Mouse (Mus musculus) hematopoietic stem cell, adult 5-6 weeks (primary cell): ENCODE measurements around the gene Arl16. TPM values are rescaled to one million over a fixed set of nuclear protein-coding genes. Genes with fewer than 3 reads are reported as not detected.

ENCODE experiments used
- ATAC-seq, 2 experiments: fragments of 125-278 bp in 1 of 2; replicated peaks in 1 of 2; 2 replicates each; pipeline ENCODE4 v1.8.0; 2016 to 2017; ENCODE audit warnings: inconsistent platforms in 2 of 2, mild to moderate bottlenecking in 2 of 2, moderate number of reproducible peaks in 2 of 2, low read depth in 1 of 2, moderate TSS enrichment in 1 of 2; ENCODE audit not compliant: low FRiP score in 2 of 2, poor library complexity in 2 of 2, severe bottlenecking in 2 of 2, insufficient read depth in 1 of 2, low TSS enrichment in 1 of 2
- total RNA-seq: library from RNA; stranded (forward); fragments of 172-1452, 232-1000 nt; gene quantifications from 2 replicates; pipeline ENCODE4 v1.2.3, GENCODE M21; 2017

The Arl16 gene
- total RNA-seq, 1 experiment from 2014 or later: 12.8 TPM

DNA sequence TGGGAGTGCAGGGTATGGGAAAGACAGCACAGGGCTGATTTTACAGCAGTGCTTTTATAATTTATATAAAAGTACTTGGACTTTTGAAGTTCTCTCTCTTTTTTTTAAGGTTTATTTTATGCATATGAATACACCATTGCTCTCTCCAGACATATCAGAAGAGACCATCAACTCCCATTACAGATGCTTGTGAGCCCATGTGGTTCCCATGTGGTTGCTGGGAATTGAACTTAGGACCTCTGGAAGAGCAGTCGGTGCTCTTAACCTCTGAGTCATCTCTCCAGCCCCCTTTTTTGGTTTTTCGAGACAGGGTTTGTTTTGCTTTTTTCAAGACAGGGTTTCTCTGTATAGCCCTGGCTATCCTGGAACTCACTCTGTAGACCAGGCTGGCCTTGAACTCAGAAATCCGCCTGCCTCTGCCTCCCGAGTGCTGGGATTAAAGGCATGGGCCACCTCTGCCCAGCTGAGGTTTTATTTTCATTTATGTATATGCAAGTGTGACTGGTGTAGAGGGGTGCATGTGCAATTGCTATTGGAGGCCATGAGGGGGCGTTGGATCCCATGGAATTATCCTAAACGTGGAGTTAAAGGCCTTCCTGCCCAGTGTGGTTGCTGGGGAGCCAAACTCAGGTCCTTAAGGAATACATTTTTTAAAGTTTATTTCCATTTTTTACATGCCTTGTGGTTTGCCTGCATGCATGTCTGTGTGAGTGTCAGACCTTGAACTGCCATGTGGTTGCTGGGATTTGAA is 8.4 kb downstream of the Arl16 start:
- ATAC-seq: no peak

DNA sequence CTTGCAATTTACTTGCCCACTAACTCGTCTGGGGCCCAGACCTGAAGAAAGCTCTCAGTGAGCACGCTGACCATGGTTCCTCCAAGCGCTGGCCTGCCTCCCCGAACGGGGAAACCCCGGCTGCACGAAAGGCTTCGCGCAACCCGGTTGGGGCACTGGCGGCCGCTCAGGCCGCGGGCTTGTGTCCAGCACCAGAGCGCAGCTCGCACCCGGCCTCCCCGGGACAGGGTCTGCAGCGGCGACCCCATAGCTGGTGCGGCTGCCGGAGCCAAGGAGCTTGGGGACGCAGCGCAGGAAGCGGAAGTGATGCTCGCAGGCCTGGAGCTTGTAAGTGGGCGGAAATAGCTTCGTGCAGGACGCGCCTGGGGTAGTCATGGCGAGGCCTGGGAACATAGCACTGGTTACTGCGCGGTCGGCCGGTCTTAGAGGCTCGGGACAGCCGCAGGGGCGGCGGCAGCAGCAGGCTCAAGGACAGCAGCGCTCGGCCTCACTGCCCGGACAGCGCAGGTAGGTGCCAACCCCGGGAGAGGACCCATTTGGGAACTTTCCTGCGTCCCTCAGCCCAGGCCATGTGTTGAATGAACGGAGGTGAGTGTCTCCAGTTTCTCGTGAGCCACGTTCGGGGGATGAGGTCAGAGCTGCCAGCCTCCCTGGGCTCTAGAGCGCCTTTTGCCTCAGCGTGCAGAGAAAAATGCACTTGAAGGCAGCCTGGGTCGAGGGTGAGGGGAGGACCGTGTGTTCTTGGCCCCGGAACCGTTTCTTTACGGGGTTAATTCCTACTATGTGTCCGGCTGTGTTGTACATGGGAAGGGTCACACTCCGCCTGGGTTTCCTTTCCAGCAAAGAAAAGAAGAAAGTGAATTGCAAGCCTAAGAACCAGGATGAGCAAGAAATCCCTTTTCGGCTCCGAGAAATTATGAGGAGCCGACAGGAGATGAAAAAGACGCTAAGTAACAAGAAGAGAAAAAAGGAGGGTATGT is 9.3 kb downstream of the Arl16 start, which contains the start of the genes Oxld1 and Ccdc137:
Oxld1 (minus strand) TSS at position 297 of the 980 bp plus-strand sequence.
Ccdc137 (plus strand) TSS at position 344 of the 980 bp plus-strand sequence.
- ATAC-seq: peak; percentile 91 to 93

DNA sequence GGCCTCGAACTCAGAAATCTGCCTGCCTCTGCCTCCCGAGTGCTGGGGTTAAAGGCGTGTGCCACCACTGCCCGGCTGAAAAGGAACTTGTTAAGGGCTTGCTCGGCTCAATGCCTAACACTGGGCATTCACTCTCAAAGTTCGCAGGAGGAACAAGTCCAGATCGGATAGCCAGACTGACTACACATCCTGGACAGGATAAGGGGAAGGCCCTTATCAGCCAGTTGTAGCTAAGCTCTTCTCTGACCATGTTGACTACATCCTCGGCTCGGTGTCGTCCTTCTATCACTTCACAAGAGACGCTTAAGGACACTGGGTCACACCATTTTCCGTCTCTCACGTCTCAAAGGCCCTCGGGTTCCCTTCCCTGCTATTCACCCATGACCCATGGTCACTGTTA is 10.0 kb downstream of the Arl16 start:
- 0 out of 4 replicates have a peak, but pooled peaks of 1 of the 2 experiments have one; percentile 16 for ATAC-seq

DNA sequence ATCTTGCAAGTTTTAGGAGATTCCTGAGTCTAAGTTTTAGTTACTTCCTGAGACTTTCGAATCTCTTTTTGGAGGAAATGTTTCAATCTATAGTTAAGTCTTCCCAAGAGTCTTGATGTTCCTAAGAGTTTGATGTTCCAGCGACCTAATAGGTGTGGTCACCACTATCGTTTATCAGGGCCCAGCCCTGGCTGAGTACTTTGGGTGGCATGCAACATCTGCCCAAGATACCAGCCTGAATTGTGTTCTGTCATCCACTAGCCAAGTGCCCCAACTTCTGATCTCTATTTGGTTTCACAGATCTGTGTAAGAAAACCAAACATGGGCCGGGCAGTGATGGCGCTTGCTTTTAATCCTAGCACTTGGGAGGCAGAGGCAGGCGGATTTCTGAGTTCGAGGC is 12.0 kb downstream of the Arl16 start:
- no peak for ATAC-seq

DNA sequence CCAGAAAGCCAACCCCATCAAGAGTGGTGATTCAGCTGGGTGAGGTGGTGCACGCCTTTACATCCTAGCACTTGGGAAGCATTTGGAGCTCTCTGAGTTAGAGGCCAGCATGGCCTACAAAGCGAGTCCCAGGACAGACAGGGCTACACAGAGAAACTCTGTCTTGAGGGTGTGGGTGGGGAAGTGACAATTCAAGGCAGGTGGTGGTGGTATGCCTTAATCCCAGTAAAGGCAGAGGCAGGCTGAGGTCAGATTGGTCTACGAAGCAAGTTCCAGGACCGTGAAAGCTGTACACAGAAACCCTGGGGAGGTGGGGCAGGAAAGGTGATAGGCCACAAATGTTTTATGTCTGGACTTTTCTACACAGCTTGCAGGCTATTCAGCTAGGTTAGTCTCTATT is 12.4 kb downstream of the Arl16 start:
- no peak for ATAC-seq

DNA sequence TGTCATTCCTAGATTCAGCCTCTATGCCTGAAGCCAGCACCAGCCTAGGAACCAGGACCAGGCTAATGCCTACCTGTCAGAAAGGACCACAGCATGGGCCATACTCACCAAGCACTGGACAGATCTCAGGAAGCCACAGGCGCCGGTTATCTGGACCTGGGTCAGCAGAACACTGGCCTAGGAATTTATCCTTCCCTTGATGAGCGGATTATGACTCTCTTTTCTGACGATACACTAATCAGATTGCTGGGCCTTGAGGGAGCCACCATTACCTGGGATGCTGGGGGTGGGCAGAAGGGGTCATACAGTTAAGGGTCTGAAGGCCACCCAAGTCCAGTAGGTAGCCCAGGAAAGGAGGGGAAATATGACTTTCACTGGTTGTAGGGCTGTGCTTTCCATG is 14.1 kb downstream of the Arl16 start, which contains the start of gene Pde6g:
Pde6g (minus strand) TSS at position 195 of the 400 bp plus-strand sequence.
- ATAC-seq: no peak

DNA sequence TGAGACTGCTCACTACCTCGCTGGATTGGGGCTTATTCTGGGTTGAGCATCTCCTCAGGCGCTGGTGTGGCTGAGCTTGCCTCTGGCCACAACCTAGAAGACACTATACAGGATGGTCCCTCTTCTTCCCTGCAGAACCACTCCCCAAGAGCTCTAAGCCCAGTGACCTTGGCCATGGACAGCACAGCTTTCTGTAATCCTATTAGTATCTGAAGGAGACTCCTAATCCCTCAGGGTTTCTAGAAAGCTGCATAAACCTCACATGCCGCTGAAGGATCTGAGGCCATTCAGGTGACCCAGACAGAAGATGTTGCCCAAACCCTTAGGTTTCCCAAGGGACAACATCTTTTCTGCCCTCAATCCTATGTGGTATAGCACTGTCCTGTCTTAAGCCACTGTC is 15.2 kb downstream of the Arl16 start:
- ATAC-seq: no peak

DNA sequence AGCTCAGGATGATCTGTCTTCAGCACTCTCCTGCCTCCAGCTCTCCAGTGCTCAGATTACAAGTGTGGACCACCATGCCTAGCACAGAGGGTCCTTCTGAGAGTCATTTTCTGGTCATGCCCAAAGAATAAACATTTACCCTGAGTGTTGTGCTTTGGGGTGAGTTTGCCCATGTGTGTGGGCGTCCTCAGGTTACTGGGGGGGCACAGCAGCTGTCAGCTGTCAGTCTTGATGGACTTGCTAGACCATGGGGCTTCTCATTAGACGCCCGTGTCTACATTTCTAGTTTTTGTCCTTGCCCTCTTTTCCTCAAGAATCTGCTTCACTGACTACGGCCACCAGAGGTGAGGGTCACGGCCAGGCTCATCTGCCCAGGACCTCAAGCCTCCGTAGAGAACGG is 20.2 kb downstream of the Arl16 start:
- no peak for ATAC-seq

DNA sequence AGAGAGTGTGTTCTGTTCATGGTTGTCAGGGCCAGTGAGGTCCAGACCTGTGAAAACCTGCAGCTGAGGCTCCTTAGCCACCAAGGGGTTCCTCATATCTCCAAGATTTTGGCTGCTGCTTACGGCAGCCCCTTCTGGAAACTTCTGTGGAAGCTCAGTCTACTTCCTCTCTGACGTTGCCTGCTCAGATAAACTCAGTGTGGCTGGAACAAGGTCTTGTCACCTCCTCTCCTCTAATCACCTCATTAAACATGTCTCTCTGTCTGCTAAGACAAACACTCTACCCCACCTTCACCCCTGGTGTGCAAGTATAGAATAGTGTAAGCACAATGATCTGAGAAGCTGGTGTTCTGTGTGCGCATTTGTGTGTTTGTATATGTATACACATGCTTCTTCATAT is 21.9 kb downstream of the Arl16 start:
- no peak for ATAC-seq

DNA sequence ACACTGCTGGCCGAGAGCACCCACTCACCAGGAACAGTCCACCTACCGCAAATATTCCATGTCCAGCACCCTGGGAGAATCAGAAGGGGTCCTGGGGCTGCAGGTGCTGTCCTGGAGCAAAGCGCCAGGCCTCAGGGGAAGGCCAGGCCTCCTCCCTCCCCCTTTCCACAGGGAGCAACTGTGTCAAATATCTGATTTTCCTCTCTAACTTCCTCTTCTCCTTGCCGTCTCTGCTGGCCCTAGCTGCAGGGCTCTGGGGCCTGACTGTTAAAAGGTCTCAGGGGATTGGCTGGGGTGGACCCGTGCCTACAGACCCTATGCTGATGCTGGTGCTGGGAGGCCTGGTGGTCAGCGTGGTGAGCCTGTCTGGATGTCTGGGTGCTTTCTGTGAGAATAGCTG is 23.3 kb downstream of the Arl16 start:
- ATAC-seq: no peak

DNA sequence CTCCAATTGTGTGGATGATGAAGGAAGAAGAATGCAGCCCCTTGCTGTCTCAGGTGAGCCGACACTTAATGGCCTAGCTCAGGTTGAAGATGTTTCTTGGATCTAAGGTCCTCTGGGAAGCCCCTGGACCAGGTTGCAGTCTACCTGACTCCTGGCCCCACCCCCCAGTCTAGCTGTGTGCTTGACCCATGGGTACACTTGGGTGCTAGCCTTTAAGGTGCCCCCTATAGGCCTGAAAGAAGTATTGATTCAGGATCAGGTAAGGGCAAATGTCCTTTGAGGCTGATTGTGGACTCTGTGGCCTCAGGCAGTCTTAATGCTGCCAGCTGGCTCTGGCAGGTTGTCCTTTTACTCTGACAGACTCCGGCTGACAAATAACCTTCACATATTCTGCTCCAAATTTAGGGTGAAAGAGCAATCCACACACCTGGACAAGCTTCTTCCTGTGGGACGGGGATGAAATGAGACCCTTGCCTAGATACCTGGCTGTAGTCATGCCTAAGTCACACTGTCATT is 24.6 kb downstream of the Arl16 start:
- ATAC-seq: no peak

DNA sequence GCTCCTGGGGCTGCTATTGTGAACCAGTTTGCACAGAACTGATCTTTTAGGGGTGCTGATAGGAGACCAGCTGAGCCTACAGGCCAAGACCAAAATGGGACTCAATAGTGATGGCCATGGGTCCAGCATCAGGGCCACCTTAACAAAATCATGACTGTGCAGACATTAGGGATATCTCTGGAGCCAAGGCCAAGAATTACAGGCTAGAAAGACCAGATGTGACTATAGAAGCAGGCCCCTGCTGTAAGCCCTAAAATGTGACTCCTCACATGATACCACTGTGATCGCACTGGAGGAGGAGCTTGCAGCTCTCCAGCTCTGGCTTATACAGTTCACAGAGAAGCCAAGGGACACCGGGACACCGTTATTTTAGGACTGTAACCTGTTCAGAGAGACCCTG is 25.1 kb downstream of the Arl16 start, which contains the start of gene Tspan10:
Tspan10 (plus strand) TSS at position 301 of the 400 bp plus-strand sequence.
- no peak for ATAC-seq

DNA sequence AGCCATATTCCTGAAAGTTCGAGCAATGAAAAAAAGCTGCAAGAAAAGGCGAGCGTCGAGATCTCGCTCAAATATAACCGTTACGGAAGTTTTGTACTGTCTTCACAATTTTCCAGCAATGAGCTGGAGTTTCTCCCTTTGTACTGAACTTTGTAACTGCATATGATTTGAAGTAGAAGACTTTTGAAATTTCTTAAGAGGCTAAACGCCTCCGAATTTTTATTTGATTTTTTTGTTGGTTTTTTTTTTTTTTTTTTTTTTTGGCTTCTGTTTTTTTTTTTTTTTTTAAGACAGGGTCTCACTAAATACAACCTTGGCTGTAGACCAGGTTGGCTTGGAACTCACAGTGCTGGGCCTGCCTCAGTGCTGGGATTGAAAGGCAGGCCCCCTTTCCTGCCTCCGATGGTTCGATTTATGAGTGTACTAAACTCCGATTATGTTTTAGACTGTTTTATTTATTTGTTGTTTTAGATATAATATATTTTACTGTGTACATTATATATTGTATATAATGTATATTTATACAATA is 29.5 kb downstream of the Arl16 start:
- no peak for ATAC-seq

DNA sequence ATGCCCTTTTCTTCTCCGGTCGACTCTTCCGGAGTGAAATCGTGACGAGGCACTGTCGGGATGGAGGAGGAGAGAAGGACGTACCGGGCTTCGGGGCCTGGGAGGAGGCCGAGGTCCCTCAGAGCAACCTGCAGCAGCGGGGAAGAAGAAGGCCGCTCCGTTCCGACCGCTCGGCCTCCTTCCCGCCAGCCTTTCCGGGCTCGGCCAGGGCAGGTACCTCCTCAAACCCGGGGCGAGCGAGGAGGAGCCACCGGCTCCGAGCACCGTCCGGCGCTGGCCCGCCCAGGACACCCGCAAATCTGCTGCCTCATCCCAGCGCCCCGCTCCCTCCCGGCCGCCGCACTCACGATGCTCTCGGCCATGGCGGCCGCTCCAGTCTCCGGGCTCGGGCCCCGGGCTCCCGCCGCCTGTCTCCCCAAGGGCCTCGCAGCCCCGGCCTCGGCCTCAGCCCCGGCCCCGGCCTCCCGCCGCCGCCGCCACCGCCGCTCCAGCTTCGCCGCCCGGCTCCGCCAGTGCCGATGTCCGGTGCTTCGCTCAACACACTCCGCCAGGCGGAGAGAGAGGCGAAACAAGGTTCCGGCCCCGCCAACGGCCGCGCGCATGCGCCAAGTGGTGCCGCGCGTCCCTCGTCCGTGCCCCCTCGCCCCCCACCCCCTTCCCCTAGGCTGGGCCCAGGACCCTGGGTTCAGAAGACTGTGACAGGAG is 30.1 kb downstream of the Arl16 start, which contains the start of gene Nploc4:
Nploc4 (minus strand) TSS at position 557 of the 705 bp plus-strand sequence.
- peak; percentile 73 to 78 for ATAC-seq

DNA sequence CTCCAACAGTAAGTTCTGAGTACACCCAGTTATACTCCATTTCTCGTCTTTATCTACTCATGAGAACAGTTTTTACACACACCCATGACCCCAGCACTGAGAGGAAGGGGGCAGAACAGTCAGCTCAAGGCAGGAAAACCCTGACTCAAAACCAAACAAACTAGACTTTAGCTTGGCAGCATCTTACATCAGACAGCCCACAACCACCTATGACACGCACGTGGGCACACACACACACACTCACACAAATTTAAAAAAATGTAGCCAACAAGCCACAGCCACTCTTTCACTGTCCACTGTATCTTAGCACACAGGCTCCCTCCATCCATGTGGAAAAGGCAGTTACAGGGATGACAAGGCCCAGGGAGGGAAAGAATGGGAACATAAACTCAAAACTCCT is 40.7 kb downstream of the Arl16 start:
- no peak for ATAC-seq

DNA sequence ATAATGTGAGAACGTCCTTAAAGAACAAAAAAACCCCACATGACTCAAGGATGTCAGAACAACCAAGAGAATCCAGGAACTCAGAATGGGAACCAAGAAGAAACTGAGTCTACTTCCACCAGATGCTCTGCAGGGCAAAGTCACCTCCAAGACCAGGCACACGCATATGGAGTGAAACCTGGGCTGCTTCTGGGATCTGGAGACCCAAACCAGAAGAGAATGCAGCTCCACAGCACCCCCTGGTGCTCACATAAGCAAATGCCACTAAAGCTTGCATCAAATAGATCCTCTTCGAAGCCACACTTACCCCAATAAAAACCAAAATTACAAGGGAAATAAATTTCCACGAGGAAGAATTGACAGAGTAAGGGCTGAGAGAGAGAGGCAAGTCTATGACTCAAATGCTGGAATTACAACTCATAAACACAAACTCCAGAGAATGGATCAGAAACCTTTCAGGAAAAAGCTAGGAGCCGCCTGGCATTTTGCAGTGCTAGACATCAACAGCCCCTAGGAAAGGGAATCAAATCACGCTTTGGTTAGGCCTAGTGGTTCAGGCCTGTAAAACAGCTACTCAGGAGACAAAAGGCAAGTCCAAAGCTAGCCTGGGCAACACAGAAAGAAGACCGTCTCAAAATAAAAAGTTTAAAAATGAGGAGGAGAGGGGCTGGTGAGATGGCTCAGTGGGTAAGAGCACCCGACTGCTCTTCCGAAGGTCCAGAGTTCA is 43.7 kb downstream of the Arl16 start:
- ATAC-seq: peak; percentile 62 to 74; a peak in 3 of 4 replicates
